Mouse (Mus musculus) lung, postnatal 14 days (tissue): ENCODE results near the gene Rgs6.

ENCODE experiments used
- DNase-seq: peaks from one replicate; pipeline ENCODE4 v3.0.0; 2021

The Rgs6 gene

DNA sequence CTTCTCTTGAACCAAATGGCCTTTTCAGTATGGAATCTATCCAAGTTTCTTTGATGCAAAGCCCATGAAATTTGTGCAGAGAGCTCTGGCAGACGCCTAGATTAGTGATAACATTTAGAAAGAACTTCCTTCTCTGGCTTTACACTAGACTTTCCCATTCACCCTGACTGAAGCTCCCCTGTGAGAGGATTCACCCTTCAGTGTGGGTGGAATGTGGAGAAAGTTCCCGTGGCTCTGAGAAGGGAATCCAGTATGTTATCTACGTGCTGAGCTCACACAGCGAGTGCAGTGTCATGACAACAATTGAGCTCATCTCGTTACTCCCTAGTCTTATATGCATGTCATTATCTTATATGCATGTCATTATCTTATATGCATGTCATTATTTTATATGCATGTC, 61.9 kb downstream of the Rgs6 start:
- DNase-seq, result no peak

DNA sequence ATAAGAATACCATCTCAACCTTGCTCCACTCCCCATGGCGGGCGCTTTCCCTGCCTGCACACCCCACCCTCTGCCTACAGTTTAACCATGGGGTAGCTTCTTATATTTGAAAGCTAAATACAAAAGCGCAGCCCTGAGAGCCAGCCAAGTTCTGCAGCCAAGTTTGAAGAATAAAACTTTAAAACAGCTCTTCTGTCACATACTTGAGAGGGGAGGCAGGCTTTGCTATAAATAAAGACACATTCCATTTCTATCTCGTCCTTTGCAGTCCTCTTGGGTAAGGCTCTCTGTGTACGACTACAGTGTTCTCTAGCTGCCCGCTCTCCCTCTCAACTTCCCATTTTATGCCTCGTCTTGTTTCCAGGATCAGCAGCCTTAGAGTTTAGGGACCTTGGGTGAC, 76.5 kb downstream of the Rgs6 start:
- peak; percentile 21 for DNase-seq

DNA sequence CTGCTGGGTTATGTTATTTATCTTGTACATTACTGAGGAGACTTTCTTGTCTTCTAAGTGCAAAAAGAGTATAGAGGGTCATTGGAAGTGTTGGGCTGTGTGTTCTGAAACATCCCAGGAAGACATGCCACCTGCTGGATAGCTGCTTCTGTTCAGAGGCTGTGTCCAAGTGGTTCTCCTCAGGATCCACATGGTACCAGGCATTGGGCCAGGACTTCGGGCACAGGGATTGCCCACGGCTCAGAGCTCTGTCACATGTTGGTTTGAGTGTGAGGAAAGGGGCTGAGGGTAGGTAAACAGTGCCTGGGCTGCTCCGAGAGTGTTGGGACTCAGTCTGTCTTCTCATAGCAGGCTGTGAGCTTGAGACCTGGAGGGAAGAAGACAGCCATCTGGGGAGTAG, 79.3 kb downstream of the Rgs6 start:
- no peak for DNase-seq

DNA sequence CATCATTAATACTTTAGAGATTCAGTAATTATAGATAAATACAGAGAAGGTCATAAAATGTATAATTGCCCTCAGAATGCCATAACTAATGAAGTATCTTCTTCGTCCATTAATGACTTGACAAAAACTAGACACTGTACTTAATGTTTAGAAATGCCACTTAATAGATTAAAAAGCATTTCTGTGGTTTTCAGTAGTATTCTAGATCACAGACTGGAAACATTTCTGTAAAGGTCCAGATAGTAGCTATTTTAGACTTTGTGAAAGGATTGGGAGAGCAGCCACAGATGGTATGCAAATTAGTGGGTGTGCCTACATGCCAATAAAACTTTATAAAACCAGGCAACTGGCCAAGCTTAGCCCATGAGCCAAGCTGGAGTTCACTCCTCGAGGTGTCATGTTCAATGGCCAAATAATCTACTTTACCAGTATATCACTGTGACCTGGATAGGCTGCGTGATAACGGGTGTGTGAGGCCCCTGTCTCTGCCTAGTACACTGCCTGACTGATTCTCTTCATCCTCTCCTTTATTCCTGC, 82.2 kb downstream of the Rgs6 start:
- DNase-seq, result no peak

DNA sequence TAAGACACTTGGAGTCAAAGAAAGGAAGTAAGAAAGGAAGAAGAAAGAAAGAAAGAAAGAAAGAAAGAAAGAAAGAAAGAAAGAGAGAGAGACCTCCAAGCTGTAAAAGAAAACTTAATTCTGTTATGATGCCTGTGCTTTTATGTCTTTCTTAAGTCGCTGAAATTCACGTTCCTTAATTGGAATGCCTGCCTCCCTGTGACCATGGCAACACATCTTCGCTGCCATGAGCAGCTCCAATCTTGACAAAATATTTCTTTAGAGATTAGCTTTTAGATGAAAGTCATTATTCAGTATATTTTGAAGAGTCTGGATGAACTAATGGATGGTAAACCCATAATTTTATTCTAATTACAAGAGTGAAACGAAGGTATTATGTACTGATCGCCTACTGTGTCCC, 83.5 kb downstream of the Rgs6 start:
- DNase-seq, result no peak

DNA sequence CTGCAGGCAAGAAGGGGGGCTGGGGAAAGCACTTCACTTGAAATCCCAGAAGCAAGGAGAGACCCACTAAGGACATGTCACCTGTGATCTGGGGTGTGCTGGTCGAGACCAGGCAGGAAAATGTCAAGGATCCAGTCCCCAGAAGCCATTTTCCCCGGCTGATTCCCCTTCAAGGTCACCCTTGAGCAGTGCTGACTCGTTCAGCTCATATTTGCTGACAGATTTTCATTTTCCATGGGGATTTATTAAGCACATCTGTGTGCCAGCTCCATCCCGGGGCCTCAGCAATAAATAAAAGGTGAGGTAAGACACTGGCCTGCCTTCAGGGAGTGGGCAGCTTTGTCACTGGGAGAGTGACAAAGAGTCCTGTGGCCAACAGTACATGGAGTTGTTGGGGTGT, 87.0 kb downstream of the Rgs6 start:
- no peak for DNase-seq

DNA sequence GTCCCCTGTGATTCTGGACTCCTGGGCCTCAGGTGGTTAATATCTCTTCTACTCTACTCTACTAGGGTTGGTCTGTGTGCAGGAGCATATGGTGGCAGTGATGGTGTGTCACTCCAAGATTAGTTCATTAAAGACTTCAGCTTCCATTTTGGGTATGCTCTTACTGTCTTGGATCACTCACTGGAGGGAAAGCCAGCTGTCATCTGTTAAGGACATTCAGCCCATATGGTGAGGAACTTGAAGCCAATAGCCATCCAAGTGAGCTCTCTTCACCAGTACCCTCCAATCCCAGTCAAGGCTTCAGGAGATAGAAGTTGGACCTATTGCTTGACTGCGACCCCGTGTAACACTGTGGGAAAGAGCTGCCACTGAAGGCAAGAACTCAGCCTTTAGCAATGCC, 98.9 kb downstream of the Rgs6 start:
- no peak for DNase-seq

DNA sequence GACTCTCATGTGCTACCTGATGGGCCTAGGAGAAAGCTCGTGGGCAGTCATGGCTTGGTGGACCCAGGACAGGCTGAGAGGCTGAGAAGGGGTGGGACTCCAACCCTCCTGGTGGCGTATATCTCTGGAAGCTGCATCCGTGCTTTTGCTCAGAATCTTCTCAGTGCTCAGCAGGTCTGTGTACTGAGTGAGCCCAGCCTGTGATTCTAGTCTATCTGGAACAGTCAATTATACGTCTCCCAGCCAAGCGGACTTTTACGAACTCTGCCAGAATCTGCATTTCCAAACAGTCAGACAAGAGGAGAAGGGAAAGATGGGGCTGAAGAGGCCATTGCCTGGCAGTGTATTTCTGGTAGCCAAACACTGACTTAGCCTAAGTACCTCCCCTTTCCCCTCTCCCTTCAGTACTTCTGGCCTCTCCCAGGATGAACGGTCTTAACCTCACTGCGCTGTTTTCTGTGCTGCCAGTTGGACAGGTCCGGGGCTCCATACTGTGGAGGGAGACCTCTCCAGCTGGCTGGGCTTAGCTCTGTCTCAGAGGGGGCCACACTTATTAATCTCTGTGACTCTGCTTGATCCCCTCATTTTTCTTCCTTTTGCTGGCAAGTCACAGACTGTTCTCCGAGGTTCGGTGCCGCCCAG, 110.9 kb downstream of the Rgs6 start:
- DNase-seq, result no peak

DNA sequence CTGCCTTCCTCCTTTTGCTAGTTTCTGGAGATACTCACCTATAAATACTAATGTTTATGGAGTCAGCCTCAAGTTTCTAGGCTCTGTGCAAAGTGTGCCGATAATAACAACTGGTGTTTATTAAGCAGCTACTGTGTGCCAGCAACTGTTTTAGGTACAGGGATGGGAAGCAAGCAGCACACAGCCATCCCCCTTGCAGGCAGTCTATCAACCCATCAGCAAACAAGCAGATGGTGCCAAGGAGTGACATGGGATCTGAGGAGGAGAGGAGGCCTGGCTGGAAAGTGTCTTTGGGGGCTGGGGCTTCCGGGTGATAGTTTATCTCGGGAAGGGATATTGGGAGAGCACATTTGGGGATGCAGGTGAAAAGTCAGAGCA, 111.4 kb downstream of the Rgs6 start:
- DNase-seq, result no peak

DNA sequence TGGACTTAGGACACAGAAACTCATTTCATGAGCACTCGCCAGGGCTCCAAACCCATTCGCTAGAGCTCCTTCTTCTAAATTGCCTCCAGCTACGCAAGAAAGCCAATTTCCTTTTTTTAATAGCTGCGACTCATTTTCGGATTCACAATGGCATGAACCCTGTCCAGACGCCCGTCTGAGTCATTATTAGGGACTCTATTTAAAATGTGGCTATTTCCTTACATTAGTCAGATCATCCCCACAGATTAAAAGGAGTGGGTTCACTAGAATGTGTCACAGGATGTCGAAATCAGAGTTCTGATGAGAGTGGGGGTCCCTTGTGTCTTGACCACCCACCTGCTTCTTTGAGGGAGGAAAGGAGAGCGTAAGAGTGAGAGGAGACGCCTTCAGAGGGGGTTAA, 112.1 kb downstream of the Rgs6 start:
- DNase-seq, result no peak

DNA sequence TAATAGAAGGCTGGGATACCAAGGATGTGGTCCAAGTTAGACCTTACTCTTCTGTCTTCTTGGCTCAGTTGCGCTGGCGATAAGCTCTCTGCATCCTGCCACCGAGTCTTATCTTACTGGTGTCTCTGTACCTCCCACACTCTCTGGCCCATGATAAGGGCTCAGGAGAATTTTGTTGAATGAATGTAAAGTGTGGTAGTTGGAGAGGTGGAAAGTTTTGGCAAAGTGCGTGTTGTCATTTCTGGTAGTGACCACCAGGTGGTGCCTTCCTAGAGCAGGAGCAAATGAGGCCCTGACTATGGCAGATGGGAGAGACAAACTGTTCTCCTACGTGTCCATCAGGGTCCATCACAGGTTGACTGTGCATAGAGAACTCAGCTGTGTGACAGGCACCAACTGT, 112.7 kb downstream of the Rgs6 start:
- DNase-seq, result peak; percentile 40

DNA sequence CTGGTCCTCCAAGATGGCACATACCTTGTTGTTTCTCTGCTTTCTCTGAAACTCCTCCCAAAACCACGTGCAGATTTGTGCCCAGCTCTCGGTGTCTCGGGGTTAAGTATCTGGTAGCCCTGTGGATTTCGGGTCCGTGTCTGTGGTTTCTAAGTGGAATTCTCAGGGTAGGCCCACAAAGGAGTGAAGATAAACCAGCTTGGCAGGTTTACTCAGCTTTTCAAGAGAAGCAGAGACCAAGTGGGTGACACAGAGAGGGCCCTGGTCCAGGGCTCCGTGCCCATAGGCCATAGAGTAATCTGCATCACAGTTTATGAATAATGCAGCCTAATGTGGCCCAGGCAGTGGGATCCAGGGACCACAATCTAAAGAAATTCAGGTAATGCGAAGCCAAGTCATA, 113.3 kb downstream of the Rgs6 start:
- no peak for DNase-seq

DNA sequence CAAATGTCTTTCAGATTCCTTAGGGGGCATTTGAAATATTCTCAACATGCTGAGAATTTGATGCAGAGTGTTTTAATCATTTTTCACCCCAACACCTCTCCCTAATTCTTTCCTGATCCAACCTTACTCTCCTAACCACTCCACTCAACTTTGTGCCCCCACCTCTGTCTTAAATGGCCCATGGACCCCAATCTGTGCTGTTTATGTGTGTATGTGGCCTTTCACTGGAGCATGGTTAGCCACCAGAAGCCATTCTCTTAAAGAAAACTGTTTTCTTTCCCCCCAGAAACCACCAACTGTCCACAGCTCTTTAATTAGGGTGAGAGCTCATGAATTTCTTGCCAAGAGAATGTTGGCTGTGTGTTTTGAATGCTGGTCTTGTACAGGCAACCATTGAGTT, 122.3 kb downstream of the Rgs6 start:
- DNase-seq, result no peak

DNA sequence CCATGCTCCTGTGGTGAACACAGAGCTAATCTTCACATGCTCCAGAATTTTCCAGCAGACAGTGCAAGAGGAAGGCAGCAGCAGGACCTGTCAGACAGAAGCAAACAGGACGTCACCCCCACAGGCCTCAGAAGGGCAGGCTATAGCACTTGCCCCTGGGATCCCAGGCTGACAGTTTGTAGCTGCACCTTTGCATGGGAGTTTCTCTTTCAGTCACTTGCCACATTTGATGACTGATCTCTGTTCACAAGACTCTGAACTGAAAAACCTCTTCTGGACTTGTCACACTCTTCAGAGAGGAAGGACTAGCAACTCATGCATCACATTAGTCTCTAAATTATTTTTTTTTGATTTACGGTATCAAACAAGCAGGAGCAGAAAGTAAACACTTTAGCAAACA, 126.2 kb downstream of the Rgs6 start:
- no peak for DNase-seq

DNA sequence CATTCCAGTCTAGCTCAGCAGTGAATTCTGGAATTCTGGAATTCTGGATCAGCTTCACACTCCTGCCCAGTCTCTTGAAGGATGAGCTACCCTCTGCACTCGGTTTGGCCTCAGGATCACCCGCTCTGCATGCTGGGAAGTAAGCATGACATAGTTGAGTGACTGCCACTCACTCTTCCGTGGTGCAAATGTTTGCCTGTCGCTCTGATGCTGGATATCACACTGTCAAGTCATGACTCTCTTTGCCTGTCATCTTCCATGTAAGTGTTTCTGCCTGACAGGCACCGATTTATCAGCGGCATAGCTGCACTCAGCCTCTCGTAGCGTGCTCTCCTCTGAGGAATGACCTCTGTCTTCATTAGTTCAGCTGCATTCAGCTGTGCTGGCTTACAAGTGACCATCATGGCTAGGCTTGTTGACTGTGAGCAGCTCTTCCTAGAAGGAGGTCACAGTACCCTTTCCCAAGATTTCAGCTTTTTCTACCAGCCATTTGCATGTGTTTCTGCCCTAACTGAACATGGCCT, 135.0 kb downstream of the Rgs6 start:
- no peak for DNase-seq

DNA sequence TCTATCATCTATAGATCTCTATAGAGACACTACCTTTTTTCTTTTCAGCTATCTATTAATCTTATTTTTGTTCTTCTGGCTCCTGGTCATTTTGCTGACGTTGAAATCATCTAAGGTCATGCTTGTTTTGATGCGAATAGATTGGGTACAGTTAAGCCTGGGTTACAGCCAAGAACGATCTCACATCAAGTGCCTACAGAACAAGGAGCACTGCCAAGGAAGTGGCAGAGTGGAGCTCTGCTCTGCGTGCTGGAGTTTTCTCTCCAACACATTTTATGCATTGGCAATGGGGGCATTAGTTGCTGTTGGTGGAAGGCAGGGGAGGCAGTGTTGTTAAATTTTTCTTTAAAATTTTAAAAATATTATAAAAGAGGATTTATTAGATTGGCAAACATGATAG, 138.2 kb downstream of the Rgs6 start:
- DNase-seq, result no peak

DNA sequence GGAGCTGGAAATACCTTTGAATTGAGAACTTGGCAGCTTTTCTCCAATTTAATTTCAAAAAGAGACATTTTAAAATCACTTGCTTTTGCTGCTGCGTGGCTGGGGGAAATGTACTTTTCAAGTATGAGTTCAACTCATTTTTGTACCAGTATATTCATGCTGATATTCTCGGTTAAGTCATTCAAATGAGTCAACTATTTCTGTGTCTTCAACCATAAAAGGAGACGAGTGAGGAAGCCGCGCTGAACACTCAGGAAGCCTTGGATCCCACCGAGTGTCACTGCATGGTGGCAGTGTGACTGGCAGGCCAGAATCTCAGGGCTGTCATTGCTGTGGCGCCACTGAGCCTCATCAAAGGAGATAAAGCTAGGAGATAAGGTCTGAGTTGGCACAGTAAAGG, 143.5 kb downstream of the Rgs6 start:
- DNase-seq, result no peak

DNA sequence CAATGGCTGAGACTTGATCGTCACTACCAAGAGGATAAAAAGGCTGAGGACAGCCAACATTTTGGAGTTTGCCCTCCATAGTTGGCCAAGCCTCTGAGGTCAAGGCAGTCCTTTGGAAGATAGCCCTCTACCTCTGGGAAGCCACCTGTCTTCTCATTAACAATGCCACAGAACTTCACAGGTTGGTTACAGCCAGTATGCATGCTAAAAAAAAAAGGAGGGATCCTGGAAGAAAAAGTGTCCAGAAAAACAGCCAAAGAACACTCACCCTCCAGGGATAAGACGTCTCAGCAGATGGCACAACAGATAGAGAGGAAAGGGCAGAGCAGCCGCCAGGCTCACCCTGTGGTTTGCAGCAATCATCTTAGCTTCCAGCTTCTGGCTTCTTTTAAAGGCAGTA, 154.9 kb downstream of the Rgs6 start:
- DNase-seq, result no peak

DNA sequence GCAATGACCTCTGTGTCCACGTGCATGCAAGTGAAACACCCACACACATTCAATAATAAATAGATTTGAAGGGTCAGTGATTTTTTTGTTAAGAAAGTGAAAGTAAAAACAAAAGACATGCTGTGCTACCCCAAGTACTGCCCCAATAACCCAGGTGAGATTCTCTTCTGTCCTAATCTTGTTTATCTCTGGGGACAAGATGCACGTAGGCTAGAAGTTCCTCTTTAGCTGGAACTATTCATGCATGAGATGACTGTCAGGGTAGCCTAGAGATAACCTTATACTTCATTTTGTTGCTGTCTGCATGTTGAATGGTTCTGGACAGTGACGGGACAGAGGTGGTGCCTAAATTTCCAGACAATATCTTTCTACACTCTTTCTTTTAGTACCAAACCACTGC, 155.9 kb downstream of the Rgs6 start:
- no peak for DNase-seq

DNA sequence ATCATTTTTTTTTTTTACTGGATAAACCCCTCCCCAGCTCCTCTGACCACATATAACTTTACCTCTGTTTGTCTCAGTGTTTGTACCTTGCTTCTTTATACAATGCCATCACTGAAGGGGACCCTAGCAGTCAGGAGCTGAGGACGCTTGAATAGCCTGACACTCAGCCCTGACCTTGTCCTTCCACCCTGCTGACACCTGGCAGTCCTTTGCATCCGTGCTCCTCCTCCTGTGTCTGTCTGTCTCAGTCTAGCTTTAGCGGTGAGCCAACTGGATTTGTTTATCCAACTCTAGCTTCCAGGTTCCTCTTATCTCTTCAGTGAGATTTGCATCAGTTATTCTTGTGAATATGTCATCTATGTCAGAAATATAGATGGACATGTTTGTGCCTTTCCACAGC, 156.7 kb downstream of the Rgs6 start:
- no peak for DNase-seq

DNA sequence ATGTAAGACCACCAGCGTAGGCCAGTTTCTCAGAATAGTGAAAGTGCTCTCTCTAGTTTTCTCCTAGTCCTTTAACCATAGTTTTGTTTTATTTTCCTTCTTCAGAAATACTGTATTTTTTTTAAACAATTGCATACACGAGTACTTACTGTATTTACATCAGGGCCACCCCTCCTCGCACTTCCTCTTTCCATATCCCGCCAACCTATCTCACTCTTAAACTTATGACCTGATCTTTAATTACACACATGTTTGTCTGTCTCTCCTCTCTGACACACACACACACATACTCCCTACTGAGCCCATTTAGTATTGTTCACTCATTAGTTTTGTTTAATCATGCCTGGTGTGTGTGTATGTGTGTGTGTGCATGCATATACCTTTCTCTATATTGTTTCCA, 159.0 kb downstream of the Rgs6 start:
- DNase-seq, result no peak

DNA sequence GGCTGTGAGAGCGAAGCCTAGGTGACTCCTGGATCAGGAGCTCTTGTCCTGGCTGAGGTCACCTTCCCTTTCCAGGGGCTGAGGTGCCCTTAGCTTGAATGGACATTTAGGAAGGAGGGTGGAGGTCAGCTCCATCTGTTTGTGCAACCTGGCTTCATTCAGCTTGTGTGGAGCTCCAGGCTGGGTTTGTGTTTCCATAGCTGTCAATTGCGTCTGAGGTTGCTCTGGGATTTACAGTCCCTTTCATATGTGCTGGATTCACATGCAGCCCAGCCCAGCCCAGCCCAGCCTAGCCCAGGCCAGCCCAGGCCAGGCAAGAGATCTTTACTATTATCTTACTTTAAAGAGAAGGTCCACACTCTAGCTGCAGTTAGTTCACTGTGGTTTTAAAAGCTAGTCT, 163.8 kb downstream of the Rgs6 start:
- no peak for DNase-seq

DNA sequence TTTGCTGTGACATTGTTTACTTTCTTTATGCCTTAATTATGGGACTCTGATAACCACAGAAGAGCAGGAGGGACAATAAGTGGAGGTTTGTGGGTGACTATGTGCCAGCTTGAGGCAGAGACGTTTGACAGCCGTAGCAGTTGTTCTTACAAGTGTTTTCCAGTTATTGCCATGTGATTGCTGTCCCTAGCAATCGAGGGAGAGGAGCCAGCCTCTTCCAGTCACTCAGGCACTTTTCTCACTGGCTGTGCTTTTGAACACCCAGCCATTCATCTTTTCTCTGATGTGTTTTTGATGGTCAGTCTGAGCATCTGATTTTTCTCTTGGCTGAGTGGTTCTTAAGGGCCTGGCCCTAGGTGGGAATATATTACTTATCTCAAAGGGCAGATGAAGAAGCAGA, 166.4 kb downstream of the Rgs6 start:
- DNase-seq, result no peak

DNA sequence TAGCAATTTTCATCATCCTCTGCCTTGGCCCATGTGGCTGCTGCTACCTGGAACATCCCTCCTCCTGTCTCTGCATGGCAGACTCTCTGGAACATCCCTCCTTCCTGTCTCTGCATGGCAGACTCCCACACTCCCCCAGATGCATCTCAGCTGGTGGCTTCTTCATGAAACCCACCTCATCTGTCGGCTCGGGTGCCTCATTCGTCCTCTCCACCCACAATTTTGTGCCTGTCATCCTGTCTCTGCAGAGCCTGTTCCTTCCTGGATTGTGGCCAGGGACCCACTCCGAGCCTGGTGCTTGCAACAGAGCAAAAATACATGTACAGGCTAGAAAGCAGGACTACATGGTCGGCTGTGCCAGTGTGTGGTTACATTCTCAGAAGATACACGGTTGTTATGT, 168.7 kb downstream of the Rgs6 start:
- peak; percentile 18 for DNase-seq

DNA sequence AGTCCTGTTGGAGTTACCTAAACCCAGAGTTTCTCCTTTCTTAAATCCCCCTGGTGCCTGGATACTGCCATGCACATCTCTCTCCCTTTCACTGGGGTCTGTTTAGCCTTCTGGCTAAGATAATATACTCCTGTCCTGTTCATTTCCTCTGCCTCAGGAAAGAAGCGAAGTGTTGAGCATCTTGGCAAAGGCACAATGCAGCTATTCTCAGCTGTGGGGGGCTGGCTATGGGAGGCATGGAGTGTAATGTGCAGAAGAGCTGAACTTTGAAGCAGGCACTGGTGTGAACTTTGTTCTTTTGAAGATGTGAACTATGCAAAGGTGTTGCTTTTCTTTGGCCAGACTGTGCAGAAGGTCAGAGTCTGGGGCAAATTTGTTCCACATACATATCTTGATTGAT, 169.3 kb downstream of the Rgs6 start:
- no peak for DNase-seq
